12 mouse cellular contexts compared by ENCODE assay signal in genomic region chr14:54747942-54748917, GRCm38 (mm10). TPM values are rescaled to one million over a fixed set of nuclear protein-coding genes. Genes with fewer than 3 reads are reported as not detected.
DNase-seq lines count a peak whose midpoint lies in the region; ATAC-seq lines count a peak whose summit lies in the region.
"Had no signal": no experiment of that assay in that cellular context is flagged by ENCODE, and none has a peak within 500 bp of the region (broad histone marks: within the 10 kb centered on the region; RNA-seq: fewer than 3 reads in every experiment).

No protein-coding gene starts in this region.

- H3K27me3 ChIP-seq in forebrain, embryonic 12.5 days = no peaks in the 10 kb centered on the region
- H3K27me3 ChIP-seq: limb, embryonic 12.5 days; megakaryocyte, embryonic 14.5 days; neural tube, embryonic 13.5 days had no signal

- H3K36me3 ChIP-seq in forebrain, embryonic 12.5 days (replicated peaks) = no peaks in the 10 kb centered on the region
- H3K36me3 ChIP-seq: limb, embryonic 12.5 days; neural tube, embryonic 13.5 days had no signal

- no peak overlapping the region for H3K4me2 ChIP-seq in forebrain, embryonic 12.5 days
- H3K4me2 ChIP-seq: limb, embryonic 12.5 days; neural tube, embryonic 13.5 days had no signal

- intact Hi-C loops in heart, postnatal 36 days (cut with DNase I) = no loop called here
- intact Hi-C loops in left cerebral cortex, postnatal 14 days (cut with DNase I) = no loop called here

- H3K9me3 ChIP-seq in forebrain, embryonic 12.5 days = no peaks in the 10 kb centered on the region
- H3K9me3 ChIP-seq: limb, embryonic 12.5 days; megakaryocyte, embryonic 14.5 days; neural tube, embryonic 13.5 days had no signal

- no peak overlapping the region for H3K9ac ChIP-seq in forebrain, embryonic 12.5 days
- H3K9ac ChIP-seq: limb, embryonic 12.5 days; neural tube, embryonic 13.5 days had no signal

- WGBS in forebrain, embryonic 12.5 days = 86% methylated on average over 16 of the region's 16 CpGs

- DNase-seq in cerebellum, postnatal 4 days (ENCODE audit: low spot score in 2 of 2) = no peak
- DNase-seq in ovary, adult 18-20 months (ENCODE audit: low spot score) = peak; percentile 24
- DNase-seq in ovary, postnatal 10 days (ENCODE audit: low spot score) = no peak
- peak; percentile 94 to 96 for DNase-seq in cerebellum, postnatal 25 days
- peak; percentile 47 to 68 for DNase-seq in heart, postnatal 36 days
- DNase-seq in left cerebral cortex, postnatal 14 days (ENCODE audit: low spot score in 2 of 2) = no peak

- no peak overlapping the region for H3K27ac ChIP-seq in forebrain, embryonic 12.5 days
- H3K27ac ChIP-seq: limb, embryonic 12.5 days; neural tube, embryonic 13.5 days had no signal

- peak; percentile 89 for ATAC-seq in cerebellum, adult (ENCODE audit: insufficient number of reproducible peaks, low FRiP score, low TSS enrichment)
- no peak for ATAC-seq in forebrain, embryonic 12.5 days (ENCODE audit: low FRiP score)
- ATAC-seq: intestine, embryonic 16.5 days had no signal

- no peaks in the 10 kb centered on the region for H3K4me1 ChIP-seq in forebrain, embryonic 12.5 days
- H3K4me1 ChIP-seq: limb, embryonic 12.5 days; neural tube, embryonic 13.5 days had no signal

- H3K4me3 ChIP-seq in forebrain, embryonic 12.5 days (replicated peaks) = no peak overlapping the region
- H3K4me3 ChIP-seq: limb, embryonic 12.5 days; megakaryocyte, embryonic 14.5 days; neural tube, embryonic 13.5 days had no signal

RNA-seq across cellular contexts. Expression of gene Slc7a8, which starts 33.5 kb away (rescaled TPM):
- total RNA-seq in heart, postnatal 36 days (2021) = 1 to 10 TPM; 2.6 to 3.1 TPM
- 2.3 and 2.7 TPM in 2 replicates for polyA plus RNA-seq in forebrain, embryonic 12.5 days (2016; fragmentation: Nextera tagmentation; extraction: Ambion mirVana)
- 10 to 100 TPM; 68.7 to 70.6 TPM for total RNA-seq in left cerebral cortex, postnatal 14 days (2021)

RNA-seq across cellular contexts. Expression of gene Cebpe, which starts 36.3 kb away (rescaled TPM):
- not detected for total RNA-seq in heart, postnatal 36 days (2021)
- polyA plus RNA-seq in forebrain, embryonic 12.5 days (2016; fragmentation: Nextera tagmentation; extraction: Ambion mirVana) = not detected in 2 replicates
- not detected for total RNA-seq in left cerebral cortex, postnatal 14 days (2021)
- polyA plus RNA-seq: intestine, embryonic 16.5 days; limb, embryonic 12.5 days; neural tube, embryonic 13.5 days had no signal

RNA-seq across cellular contexts. Expression of gene Gm29776, which starts 49.6 kb away (rescaled TPM):
- not detected for total RNA-seq in heart, postnatal 36 days (2021)
- not detected in 2 replicates for polyA plus RNA-seq in forebrain, embryonic 12.5 days (2016; fragmentation: Nextera tagmentation; extraction: Ambion mirVana)
- not detected for total RNA-seq in left cerebral cortex, postnatal 14 days (2021)

Comparison
In these comparisons a context has a peak if more than half of its experiments do, and no peak if none do; other contexts are left out.
1. DNase-seq: peak in ovary, adult 18-20 months (single experiment), cerebellum, postnatal 25 days (2 of 2) and heart, postnatal 36 days (2 of 2); none in cerebellum, postnatal 4 days (0 of 2), ovary, postnatal 10 days (single experiment) and left cerebral cortex, postnatal 14 days (0 of 2).
2. RNA of gene Slc7a8, which starts 33.5 kb away (total RNA-seq): 68.7 to 70.6 TPM in left cerebral cortex, postnatal 14 days; 2.6 to 3.1 TPM in heart, postnatal 36 days; every median in the first group is over 10 times any median in the second.